Mouse (Mus musculus) macrophage (primary cell): Measurements from ENCODE around the gene Sergef. TPM values are rescaled to one million over a fixed set of nuclear protein-coding genes. Genes with fewer than 3 reads are reported as not detected.

Experiments
- H3K27ac ChIP-seq: fragments of 350-480 bp; formaldehyde crosslinking; 2 replicates; pipeline ENCODE4 v1.9.0; 2021
- H3K36me3 ChIP-seq: fragments of 350-480 bp; formaldehyde crosslinking; 2 replicates; pipeline ENCODE4 v1.9.0; 2021; ENCODE audit errors: inconsistent target
- H3K4me3 ChIP-seq: fragments of 350-480 bp; formaldehyde crosslinking; 2 replicates; pipeline ENCODE4 v1.9.0; 2021; ENCODE audit errors: inconsistent target
- H3K79me2 ChIP-seq: fragments of 350-480 bp; formaldehyde crosslinking; 2 replicates; pipeline ENCODE4 v1.9.0; 2021; ENCODE audit errors: inconsistent target
- WGBS: methylation state at CpG from one replicate; pipeline ENCODE4 v1.1.7; 2026; ENCODE audit warnings: inconsistent platforms; ENCODE audit not compliant: missing documents; 5-methylcytosine and 5-hydroxymethylcytosine counted together
- polyA plus RNA-seq: library from polyadenylated mRNA; stranded (reverse); fragments of 250-400 nt; gene quantifications from 3 replicates; pipeline ENCODE4 v1.2.4, GENCODE M21; 2018; ENCODE audit warnings: inconsistent platforms

Gene Sergef
- polyA plus RNA-seq, 1 experiment from 2014 or later = 7.7 TPM

DNA sequence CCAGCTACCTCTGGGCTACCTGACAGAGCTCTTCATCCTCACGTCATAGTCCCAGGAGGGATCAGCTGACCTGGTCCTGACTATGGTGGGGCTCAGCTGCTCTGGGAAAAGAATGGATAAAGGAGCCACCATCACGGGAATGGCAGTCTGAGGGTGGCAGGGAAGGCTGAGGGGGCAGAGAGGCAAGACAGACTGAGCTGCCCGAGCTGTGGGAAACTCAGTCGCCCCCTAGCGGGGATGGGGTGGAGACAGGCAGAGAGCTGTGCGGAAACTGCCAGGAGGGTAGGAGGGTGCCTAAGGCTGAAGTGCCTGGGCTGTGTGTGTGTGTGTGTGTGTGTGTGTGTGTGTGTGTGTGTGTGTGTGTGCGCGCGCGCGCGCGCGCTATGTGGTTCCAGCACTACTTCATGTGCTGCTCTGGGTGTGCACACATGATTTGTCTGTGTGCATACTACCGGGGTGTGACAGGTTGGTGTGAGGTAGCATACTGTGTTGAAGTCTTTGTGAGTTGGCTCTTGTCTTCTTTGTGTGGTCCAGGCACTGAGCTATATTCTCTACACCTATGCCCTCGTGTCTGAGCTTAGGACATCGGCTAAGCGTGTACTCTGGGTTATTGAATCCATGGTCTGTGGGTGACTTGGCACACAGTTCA, 216.7 kb downstream of the Sergef start:
- Histone ChIP-seq H3K27ac (no peak overlapping the region), H3K79me2 (no peaks in the 10 kb centered on the region), H3K36me3 (no peaks in the 10 kb centered on the region), H3K4me3 (no peak overlapping the region)
- WGBS = 55% methylated on average over 18 of the region's 18 CpGs

DNA sequence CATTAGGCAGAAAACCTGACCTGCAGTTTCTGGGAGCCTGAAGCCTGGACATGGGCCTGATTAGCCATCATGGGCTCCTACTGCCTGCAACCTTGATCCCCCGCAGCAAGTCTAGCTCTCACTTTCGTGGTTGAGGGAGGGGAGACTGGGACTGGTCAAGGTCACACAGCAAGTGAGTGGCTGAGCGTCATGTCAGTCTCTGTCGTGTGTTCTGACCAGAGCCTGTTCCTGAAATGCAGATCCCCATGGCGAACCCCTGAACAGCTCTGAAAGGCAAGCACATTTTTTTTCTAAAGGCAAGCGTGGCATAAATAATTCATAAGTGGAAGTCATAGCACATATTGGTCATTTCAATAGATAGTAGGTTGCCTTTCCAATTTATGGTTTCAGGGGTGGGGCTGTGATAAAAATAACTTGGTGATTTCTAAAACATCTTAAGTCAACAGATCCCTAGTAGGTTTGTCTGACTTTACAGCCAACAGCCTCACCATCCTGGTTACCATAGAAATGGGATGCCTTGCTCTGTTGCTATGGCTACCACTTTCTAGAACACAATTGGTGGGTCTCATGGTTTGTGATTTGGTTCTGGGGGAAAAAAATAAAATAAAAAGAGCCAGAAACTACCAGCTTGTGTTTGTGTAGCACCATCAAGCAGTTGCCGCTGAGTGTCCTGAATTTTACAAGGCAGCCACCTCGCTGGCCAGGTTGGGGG, 217.4 kb downstream of the Sergef start:
- H3K4me3 ChIP-seq = no peak overlapping the region
- no peak overlapping the region for H3K27ac ChIP-seq
- 87% methylated on average over 8 of the region's 8 CpGs for WGBS
- H3K36me3 ChIP-seq = no peaks in the 10 kb centered on the region
- no peaks in the 10 kb centered on the region for H3K79me2 ChIP-seq

DNA sequence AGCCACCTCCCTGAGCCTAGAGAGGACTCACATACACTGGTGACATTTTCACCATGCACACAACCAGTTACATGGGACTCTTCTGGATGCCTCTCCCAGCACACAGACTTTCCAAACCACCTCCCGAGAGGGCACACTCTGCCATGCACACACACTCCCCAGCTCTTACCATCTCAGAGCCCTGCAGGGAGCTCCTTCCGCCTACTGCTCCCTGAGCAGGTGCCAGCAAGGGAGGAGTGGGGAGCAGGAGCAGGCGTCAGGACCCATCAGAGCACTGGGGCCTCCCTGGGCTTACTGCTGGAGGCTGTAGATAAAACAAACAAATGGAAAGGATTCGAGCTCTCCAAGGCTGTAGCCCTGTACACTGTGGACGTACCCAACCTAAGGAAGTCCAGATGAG, 218.1 kb downstream of the Sergef start:
- no peak overlapping the region for H3K4me3 ChIP-seq
- no peak overlapping the region for H3K27ac ChIP-seq
- no peaks in the 10 kb centered on the region for H3K79me2 ChIP-seq
- 72% methylated on average over 5 of the region's 5 CpGs for WGBS
- no peaks in the 10 kb centered on the region for H3K36me3 ChIP-seq

DNA sequence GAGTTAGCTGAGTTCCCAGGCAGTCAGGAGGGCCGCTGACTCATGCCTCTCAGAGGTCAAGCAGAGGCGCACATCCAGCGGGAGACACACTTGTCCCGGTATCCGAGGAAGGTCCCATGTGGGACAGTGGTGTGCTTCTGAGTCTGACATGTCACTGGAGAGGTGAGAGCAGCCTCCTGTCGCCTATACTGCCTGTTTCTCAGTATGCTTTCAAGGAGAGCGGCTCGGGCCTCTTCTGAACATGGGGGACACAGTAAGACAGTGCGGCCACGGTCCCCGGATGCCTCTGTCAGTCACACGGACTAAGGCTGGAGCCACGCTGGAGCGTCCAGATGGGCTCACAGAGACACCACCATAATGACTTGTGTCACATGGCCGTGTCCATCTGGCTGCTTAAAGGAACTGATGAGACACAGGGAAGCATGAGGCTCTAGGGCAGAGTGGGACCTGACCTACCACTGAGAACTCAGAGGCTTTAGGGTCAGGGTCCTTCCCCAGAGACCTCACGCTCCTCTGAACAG, 221.4 kb downstream of the Sergef start:
- Histone ChIP-seq H3K79me2 (no peaks in the 10 kb centered on the region), H3K27ac (no peak overlapping the region), H3K36me3 (no peaks in the 10 kb centered on the region), H3K4me3 (no peak overlapping the region)
- WGBS = 85% methylated on average over 15 of the region's 16 CpGs

DNA sequence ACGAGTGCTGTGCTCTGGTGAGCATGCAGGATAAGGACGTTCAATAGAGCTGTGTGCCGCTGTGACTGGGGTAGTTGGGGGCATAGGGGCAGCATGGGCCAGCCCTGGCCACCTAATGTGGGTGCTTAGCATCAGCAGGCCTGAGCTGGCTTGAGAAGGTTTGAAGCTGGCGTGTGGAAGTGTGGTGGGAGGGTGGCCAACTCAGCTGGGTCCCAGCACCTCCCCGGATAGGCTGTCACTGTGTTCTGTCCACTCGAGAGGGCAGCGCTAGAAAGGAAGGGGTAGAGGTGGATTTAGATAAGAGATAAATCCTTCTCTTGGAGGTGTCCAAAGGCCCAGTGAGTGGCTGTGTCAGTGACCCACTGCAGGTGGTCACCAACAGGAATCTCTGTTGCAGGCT, 222.1 kb downstream of the Sergef start:
- Histone ChIP-seq H3K4me3 (no peak overlapping the region), H3K79me2 (no peaks in the 10 kb centered on the region), H3K27ac (no peak overlapping the region), H3K36me3 (no peaks in the 10 kb centered on the region)
- WGBS = 84% methylated on average over 7 of the region's 7 CpGs

DNA sequence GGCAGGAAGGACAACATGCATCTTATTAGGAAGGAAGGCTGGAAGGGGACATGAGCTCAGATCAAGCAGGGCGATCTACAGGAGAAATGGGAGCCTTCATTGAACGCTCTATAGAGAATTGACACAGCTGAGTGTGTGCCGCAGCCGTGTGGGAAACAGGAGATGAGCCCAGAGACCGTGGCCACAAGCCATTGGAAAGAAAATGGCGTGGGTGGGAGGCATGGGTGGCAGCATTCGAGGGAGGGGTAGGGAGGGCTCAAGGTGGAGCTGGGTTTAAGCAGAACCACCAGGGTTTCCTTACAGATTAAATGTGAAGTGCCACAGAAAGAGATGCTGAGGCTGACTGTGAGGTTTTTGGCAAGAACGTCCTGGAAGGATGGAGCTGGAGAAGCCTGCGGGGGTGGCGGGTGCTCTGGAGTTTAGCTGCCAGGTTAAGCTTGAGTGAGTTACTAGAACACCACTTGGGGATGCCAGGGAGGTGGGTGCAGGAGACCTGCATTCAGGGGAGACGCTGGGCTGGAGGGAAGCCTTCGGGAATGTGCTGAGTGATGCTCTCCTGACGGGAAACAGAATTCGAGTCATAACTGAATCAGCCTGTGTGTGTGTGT, 223.7 kb downstream of the Sergef start:
- 76% methylated on average over 14 of the region's 14 CpGs for WGBS
- Histone ChIP-seq H3K27ac (no peak overlapping the region), H3K36me3 (no peaks in the 10 kb centered on the region), H3K79me2 (no peaks in the 10 kb centered on the region), H3K4me3 (no peak overlapping the region)

DNA sequence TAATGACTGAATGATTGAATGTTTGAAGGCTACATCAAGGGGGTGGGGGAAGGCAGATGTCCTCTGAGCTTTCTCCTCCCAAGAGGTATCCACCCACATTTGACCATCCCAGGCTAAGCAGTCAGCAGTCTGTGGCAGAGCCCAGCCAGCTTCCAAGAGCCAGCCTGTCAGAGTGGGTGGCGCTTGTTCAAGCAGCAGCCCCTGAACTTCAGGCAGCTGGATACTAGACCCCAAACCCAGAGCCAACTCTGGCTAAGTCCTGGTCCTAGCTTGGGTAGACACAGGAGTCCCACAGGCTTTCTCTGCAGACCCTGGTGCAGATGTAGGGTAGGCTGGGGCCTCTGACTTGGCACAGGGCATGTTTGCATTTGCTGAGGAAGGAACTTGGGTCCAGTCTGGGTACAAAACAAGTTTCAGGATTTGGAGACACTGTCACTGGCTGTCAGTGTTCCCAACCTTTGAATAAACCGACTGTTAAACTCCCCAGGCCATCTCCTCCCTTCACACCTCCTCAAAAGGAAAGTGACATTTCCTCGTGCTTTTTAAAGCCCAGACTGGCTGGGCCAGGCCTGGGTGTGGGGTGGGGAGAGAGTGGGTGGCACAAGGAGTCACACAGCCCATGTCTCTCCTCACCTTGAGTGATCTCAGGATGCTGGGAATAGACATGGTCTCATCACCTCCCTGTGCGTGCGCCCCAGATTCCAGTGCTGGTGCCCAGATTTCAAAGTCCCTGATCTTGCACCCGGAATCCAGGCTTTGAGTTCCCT, 225.5 kb downstream of the Sergef start:
- no peaks in the 10 kb centered on the region for H3K36me3 ChIP-seq
- WGBS = 63% methylated on average over 6 of the region's 6 CpGs
- H3K79me2 ChIP-seq = no peaks in the 10 kb centered on the region
- no peak overlapping the region for H3K4me3 ChIP-seq
- H3K27ac ChIP-seq = no peak overlapping the region

DNA sequence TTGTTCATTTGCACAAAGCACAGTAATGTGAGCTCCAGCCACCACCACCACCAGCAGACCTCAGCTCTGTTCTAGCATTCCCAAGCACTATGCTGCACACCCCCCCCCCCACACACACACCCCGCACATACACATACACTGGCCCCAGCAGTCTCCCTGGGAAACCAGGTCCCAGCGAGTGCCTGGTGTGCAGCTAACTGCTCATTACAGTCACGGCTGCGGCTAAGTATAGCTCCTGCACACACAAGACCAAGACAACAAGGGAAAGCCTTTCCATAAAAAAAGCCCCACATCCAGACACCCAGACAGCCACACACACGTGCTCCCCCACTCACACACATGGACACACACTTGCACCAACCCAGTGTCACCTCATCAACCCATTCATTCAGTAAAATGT, 226.8 kb downstream of the Sergef start:
- Histone ChIP-seq H3K4me3 (no peak overlapping the region), H3K79me2 (no peaks in the 10 kb centered on the region), H3K27ac (no peak overlapping the region), H3K36me3 (no peaks in the 10 kb centered on the region)
- 92% methylated on average over 5 of the region's 5 CpGs for WGBS

DNA sequence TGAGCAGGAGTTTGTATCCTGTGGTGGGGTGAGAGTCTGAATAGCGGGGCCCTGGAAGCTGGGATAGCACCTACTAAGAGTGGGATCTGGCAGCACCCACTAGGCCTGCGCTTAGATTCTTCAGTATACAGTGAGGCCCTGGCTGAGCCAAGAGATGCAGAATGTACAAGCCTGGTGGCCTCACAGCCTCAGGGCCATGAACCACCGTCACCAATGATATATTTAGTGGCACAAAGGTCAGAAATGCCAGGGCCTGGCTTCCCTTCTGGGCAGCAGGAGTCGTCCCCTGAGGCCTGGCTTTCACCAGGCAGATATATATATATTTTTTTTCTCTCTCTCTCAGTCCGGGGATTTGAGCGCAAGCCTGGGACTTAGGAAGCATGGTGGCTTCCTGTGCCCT, 228.9 kb downstream of the Sergef start:
- H3K27ac ChIP-seq = no peak overlapping the region
- H3K4me3 ChIP-seq = no peak overlapping the region
- 83% methylated on average over 5 of the region's 6 CpGs for WGBS
- H3K79me2 ChIP-seq = no peaks in the 10 kb centered on the region
- no peaks in the 10 kb centered on the region for H3K36me3 ChIP-seq

DNA sequence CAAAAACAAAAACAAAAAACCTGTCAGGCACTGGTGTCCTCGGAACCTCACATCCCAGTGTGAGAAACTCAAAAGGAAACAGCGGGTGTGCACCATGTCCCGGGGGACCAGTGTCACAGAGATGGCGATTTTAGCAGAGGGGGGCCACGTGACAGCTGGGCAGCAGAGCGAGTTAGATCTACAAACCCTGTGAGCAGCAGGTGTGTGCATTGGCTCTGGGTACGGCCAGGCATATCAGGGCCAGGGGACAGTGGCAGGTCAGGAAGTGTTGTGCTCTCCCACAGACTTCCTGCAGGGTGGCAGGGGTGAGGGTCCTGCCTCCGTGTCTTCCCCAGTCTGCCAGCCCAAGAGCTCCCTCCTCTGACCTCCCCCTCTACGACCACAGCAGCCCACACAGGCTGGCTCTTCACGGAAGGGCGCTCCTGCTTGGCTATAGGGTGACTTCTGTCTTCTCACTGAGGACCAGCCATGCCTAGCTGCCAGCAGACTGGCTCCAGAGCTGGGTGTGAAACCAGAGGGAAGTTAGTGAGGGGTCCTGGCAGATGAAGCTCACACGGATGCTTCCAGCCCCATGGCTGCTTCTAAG, 230.3 kb downstream of the Sergef start:
- Histone ChIP-seq H3K79me2 (no peaks in the 10 kb centered on the region), H3K4me3 (no peak overlapping the region), H3K27ac (no peak overlapping the region), H3K36me3 (no peaks in the 10 kb centered on the region)
- 13% methylated on average over 12 of the region's 12 CpGs for WGBS

DNA sequence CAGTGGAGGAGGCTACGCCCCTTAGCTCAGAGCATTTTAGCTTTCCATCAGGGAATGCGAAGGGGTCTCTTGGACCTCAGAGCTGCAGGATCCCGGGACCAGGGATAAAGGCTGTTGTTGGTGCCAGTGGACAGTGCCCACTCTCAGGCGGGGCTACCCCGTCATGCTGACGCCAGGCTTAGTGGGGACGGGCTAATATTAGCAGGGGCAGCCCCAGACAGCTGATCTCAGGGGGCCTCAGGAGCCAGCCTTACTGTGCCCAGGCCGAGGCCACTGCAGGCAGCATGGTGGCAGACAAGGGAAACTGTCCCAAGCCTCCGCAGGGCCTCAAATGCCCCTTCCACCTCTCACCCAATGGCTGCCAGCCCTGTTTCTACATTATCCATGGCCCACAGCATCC, 231.0 kb downstream of the Sergef start:
- H3K27ac ChIP-seq = no peak overlapping the region
- no peaks in the 10 kb centered on the region for H3K79me2 ChIP-seq
- no peaks in the 10 kb centered on the region for H3K36me3 ChIP-seq
- 88% methylated on average over 9 of the region's 9 CpGs for WGBS
- H3K4me3 ChIP-seq = no peak overlapping the region

DNA sequence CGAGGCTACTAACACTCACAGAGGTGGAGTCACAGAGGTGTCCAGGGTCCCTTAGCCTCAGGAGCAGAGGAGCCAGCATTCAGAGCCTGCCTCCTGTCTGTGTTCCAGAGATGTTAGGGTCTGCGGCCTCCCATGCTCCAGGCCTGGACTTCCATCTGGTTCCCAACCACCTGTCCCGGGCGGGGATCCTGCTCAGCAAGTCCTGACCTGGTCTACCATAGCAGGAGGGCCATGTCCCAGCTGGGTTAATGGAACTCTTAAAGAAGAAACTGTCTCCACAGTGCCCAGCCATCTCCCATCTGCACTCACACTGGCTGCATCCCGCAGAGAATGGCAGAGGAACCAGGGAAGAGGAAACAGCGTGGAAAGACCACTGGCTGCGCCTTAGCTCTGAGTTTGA, 234.9 kb downstream of the Sergef start:
- H3K27ac ChIP-seq = no peak overlapping the region
- H3K4me3 ChIP-seq = no peak overlapping the region
- no peaks in the 10 kb centered on the region for H3K79me2 ChIP-seq
- no peaks in the 10 kb centered on the region for H3K36me3 ChIP-seq
- 81% methylated on average over 7 of the region's 7 CpGs for WGBS

DNA sequence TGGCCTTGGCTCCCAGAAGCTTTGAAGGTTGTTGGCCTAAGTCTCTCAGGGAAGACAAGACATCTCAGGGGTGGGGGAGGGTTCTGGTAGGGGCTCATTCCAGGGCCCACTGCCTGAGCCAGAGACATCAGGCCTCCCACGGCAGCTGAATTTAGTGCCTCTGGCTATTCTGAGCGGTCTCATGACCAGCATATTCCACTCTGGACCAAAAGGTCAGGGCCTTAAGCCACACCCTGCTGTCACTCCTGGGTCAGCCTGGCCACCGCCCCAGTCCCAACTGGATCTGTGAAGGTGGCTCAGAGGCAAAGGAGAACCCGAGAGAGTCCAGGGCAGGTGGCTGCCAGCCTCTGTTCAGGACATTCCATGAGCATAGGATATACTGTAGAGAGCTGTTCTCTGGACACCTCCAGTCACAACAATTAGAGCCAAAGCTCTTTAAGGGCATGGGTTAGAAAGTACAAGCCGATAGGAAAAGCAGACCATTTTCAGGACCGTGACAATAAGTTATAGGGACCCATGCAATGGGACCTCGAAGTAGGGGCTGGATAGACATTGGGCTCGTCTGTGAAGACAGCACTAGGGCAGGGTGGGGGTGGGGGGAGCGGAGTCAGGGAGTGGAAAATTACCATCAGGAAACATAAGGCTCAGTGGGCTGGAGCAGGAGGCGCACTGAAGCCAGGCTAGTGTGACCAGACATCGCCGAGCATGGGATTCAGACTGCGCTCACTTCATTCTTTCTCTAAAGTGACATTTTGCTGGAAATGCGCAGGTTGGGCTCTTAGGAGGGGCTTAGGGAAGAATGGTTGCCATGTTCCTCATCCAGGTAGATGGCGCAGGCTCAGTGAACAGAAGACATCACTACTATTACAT, 235.8 kb downstream of the Sergef start:
- no peaks in the 10 kb centered on the region for H3K36me3 ChIP-seq
- no peaks in the 10 kb centered on the region for H3K79me2 ChIP-seq
- no peak overlapping the region for H3K27ac ChIP-seq
- H3K4me3 ChIP-seq = no peak overlapping the region
- WGBS = 90% methylated on average over 15 of the region's 15 CpGs
